Mouse (Mus musculus) embryonic facial prominence, embryonic 14.5 days (tissue): Measurements from ENCODE around the gene Btnl10. TPM values are rescaled to one million over a fixed set of nuclear protein-coding genes. Genes with fewer than 3 reads are reported as not detected.
A peak's percentile ranks its signal among the peaks of the same experiment; 100 is the strongest.
"Not testable (repeated sequence)": the region's sequence is repeated elsewhere in the genome, so short reads cannot be mapped to it uniquely, and the experiment has no call there.

Experiments
- ATAC-seq: fragments of 200-750 bp; cut with Nextera tagmentation; 2 replicates; pipeline ENCODE4 v1.8.0; 2017; ENCODE audit warnings: low read depth, moderate number of reproducible peaks, moderate TSS enrichment
- DNase-seq: peaks from one replicate; pipeline ENCODE4 v3.0.0-alpha.2; 2015; ENCODE audit warnings: low spot score
- H3K27ac ChIP-seq: fragments of 300-500 bp; sonication (generic); replicated peaks from 2 replicates; pipeline ENCODE4 v1.5.1; 2014; ENCODE audit warnings: low read depth, mild to moderate bottlenecking, low read length, moderate library complexity
- H3K27me3 ChIP-seq: fragments of 300-500 bp; sonication (generic); replicated peaks from 2 replicates; pipeline ENCODE4 v1.6.1; 2014; ENCODE audit warnings: low read length; ENCODE audit not compliant: control insufficient read depth, insufficient read depth
- H3K36me3 ChIP-seq: fragments of 300-500 bp; sonication (generic); 2 replicates; pipeline ENCODE4 v1.6.1; 2014; ENCODE audit warnings: low read length, mixed read lengths; ENCODE audit not compliant: control insufficient read depth, insufficient read depth
- H3K4me1 ChIP-seq: fragments of 300-500 bp; sonication (generic); 2 replicates; pipeline ENCODE4 v1.6.1; 2014; ENCODE audit warnings: antibody characterized with exemption, low read length; ENCODE audit not compliant: control insufficient read depth, insufficient read depth
- H3K4me2 ChIP-seq: fragments of 300-500 bp; sonication (generic); 2 replicates; pipeline ENCODE4 v1.6.1; 2014; ENCODE audit warnings: low read depth, mild to moderate bottlenecking, low read length, moderate library complexity, mixed read lengths
- H3K4me3 ChIP-seq: fragments of 300-500 bp; sonication (generic); 2 replicates; pipeline ENCODE4 v1.5.1; 2014; ENCODE audit warnings: low read depth, mild to moderate bottlenecking, low read length
- H3K9ac ChIP-seq: fragments of 300-500 bp; sonication (generic); 2 replicates; pipeline ENCODE4 v1.6.1; 2014; ENCODE audit warnings: low read depth, mild to moderate bottlenecking, low read length, moderate library complexity, mixed read lengths
- H3K9me3 ChIP-seq: fragments of 300-500 bp; sonication (generic); 2 replicates; pipeline ENCODE4 v1.6.1; 2016; ENCODE audit warnings: low read length; ENCODE audit not compliant: control insufficient read depth
- WGBS: fragments of 180-500 bp; shearing (Covaris S2); extraction: QIAGEN DNeasy Blood & Tissue Kit; methylation state at CpG from one replicate; pipeline ENCODE4 v1.1.7; 2014; 5-methylcytosine and 5-hydroxymethylcytosine counted together
- polyA plus RNA-seq: library from polyadenylated mRNA; unstranded; fragments of >200 nt; fragmentation: Nextera tagmentation; extraction: Ambion mirVana; gene quantifications from 2 replicates; pipeline ENCODE4 v1.2.1, GENCODE M21; 2014

Gene Btnl10
- polyA plus RNA-seq, 1 experiment from 2014 or later, result not detected

DNA sequence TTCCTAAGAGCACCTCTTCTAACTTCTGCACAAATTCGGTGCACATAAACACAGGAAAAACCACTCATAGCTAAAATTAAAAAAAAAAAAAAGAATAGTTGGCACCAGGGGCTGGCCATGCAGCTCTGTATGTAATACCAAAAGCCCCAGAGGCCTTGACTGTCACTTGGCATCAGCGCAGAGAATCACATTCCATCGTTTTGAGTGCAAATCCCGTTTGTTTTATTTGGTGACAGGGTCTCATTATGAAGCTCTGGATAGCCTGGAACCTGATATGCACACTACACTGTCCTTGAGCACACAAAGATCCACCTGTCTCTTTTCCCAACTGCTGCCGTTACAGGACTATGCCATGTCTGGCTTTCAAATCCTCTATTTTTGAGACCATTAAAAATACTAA, 33.5 kb downstream of the Btnl10 start:
- H3K9me3 ChIP-seq, result no peaks in the 10 kb centered on the region
- peak; percentile 38 for DNase-seq

DNA sequence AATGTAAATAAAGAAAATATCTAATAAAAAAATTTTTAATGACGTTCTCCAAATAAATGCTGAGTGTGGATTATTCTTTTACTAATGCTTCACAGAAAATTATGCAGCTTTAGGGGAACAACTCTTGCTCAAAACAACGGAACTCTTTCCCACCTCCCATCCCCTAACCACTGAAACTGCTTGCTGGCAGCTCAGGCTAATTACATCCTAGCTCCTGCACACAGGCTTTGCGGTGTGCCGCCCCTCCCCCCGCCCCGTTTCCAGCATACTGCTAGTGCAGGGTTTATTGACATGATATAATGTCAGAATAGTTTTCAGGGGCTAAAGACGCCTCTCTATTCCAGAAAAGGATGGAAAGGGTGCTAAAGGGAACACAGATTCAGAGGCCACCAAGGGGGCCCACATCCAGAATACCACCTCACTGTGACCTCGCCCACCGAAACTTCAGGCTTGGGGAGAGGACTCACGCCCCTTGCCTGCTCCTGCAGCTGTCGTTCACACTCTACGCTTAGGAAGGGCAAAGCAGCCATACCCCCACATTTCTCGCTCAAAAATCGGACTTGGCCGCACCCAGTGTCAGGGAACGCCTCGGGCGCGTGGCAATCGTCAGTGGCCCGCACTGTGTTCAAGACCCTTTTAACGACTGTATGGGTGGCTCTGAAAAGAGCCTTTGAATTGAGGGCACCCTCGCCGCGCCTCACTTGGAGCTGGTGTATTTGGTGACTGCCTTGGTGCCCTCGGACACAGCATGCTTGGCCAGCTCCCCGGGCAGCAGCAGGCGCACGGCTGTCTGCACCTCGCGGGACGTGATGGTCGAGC, 35.9 kb downstream of the Btnl10 start:
- Histone ChIP-seq H3K27ac (peak overlapping the region; percentile 94), H3K27me3 (peaks cover 12% of the 10 kb centered on the region), H3K9ac (peak overlapping the region; percentile 80), H3K4me1 (peaks cover 22% of the 10 kb centered on the region), H3K36me3 (0 out of 2 replicates have a peak, but pooled peaks cover 11% of the 10 kb centered on the region), H3K4me3 (peak overlapping the region; percentile 79), H3K9me3 (no peaks in the 10 kb centered on the region), H3K4me2 (peak overlapping the region; percentile 96)
- ATAC-seq, result peak; percentile 3; the same call in 1 of the 2 replicates
- peak; percentile 78 for DNase-seq
- WGBS, result 1% methylated on average over 32 of the region's 33 CpGs

More for the DNA sequence above, 33.5 kb downstream of the Btnl10 start:
- no peak overlapping the region; the same call in 1 of the 2 replicates for H3K27ac ChIP-seq
- no peaks in the 10 kb centered on the region for H3K36me3 ChIP-seq
- H3K4me2 ChIP-seq, result no peak overlapping the region; the same call in 1 of the 2 replicates
- H3K9ac ChIP-seq, result no peak overlapping the region
- 66% methylated on average over 5 of the region's 5 CpGs for WGBS
- H3K4me3 ChIP-seq, result no peak overlapping the region
- H3K4me1 ChIP-seq, result peaks cover 9% of the 10 kb centered on the region
- H3K27me3 ChIP-seq, result peaks cover 12% of the 10 kb centered on the region
- ATAC-seq, result no peak

DNA sequence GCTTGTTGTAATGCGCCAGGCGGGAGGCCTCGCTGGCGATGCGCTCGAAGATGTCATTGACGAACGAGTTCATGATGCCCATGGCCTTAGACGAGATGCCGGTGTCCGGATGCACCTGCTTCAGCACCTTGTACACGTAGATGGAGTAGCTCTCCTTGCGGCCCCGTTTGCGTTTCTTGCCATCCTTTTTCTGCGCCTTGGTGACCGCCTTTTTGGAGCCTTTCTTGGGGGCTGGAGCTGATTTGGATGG, 36.4 kb downstream of the Btnl10 start:
- Histone ChIP-seq H3K36me3 (0 out of 2 replicates have a peak, but pooled peaks cover 11% of the 10 kb centered on the region), H3K27me3 (peaks cover 12% of the 10 kb centered on the region), H3K4me3 (peak overlapping the region; percentile 79), H3K4me2 (peak overlapping the region; percentile 96), H3K4me1 (peaks cover 23% of the 10 kb centered on the region), H3K27ac (peak overlapping the region; percentile 94), H3K9ac (peak overlapping the region; percentile 80)
- 0% methylated on average over 11 of the region's 17 CpGs for WGBS
- peak; percentile 9 for ATAC-seq
- not testable (repeated sequence) for DNase-seq, H3K9me3 ChIP-seq

GRCm38 (mm10) chr11:58954420-58955142, 36.9 kb downstream of the Btnl10 start, which contains the start of the genes Hist3h2a and Trim17:
Gene Hist3h2a, plus strand, starts transcription at chr11:58954685.
Gene Trim17, plus strand, starts transcription at chr11:58954685.
- whole genome bisulfite sequencing, result under 1% methylated on average over 47 of the region's 49 CpGs

GRCm38 (mm10) chr11:58955143-58955867, 37.6 kb downstream of the Btnl10 start:
- Histone ChIP-seq H3K9me3 (no peaks in the 10 kb centered on the region), H3K4me3 (peak overlapping the region; percentile 79)
- peak; percentile 30 for ATAC-seq

More at GRCm38 (mm10) chr11:58954420-58955142, 36.9 kb downstream of the Btnl10 start, which contains the start of the genes Hist3h2a and Trim17:
- Histone ChIP-seq H3K9me3 (no peaks in the 10 kb centered on the region), H3K27ac (peak within 1 kb of the TSS; percentile 97), H3K27me3 (peaks cover 12% of the 10 kb centered on the region), H3K36me3 (0 out of 2 replicates have a peak, but pooled peaks cover 11% of the 10 kb centered on the region), H3K4me2 (peak within 1 kb of the TSS; percentile 96), H3K9ac (peak within 1 kb of the TSS; percentile 94), H3K4me1 (peaks cover 27% of the 10 kb centered on the region), H3K4me3 (peak within 1 kb of the TSS; percentile 79)
- peak; percentile 90 for ATAC-seq
- peak; percentile 100 for DNase-seq

DNA sequence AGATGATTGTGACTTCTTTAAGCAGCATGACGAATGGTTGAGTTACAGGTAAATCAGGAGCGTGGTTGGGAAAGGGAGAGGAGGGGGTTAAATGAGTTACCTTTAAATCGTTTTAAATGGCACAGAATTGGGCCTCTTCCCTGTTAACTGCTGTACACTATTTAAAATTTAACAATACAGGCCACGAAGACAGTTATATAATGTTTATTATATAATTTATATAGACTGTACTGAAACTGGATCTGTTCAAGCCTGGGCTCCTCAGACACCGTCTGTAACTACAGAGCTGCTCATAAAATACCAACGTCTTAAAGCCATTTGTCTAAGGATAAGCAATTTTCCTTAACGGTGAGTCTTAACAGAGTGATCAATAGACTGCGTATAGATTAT, 38.2 kb downstream of the Btnl10 start:
- 24% methylated on average over 8 of the region's 8 CpGs for WGBS

More at GRCm38 (mm10) chr11:58955143-58955867, 37.6 kb downstream of the Btnl10 start:
- Histone ChIP-seq H3K4me1 (peaks cover 27% of the 10 kb centered on the region), H3K27me3 (peaks cover 8% of the 10 kb centered on the region), H3K4me2 (peak overlapping the region; percentile 96), H3K36me3 (0 out of 2 replicates have a peak, but pooled peaks cover 11% of the 10 kb centered on the region), H3K27ac (peak overlapping the region; percentile 97), H3K9ac (peak overlapping the region; percentile 94)
- DNase-seq, result peak; percentile 55
- WGBS, result under 1% methylated on average over 20 of the region's 20 CpGs

GRCm38 (mm10) chr11:58957226-58957914, 39.7 kb downstream of the Btnl10 start:
- 78% methylated on average over 5 of the region's 5 CpGs for WGBS
- Histone ChIP-seq H3K4me2 (peak overlapping the region; percentile 96), H3K36me3 (0 out of 2 replicates have a peak, but pooled peaks cover 11% of the 10 kb centered on the region), H3K9ac (peak overlapping the region; percentile 94), H3K9me3 (peaks cover 5% of the 10 kb centered on the region; the same call in 1 of the 2 replicates), H3K4me1 (peaks cover 27% of the 10 kb centered on the region), H3K27ac (no peak overlapping the region), H3K27me3 (peaks cover 13% of the 10 kb centered on the region; the same call in 1 of the 2 replicates), H3K4me3 (peak overlapping the region; percentile 79)
- no peak for DNase-seq
- ATAC-seq, result no peak

More for the DNA sequence above, 38.2 kb downstream of the Btnl10 start:
- H3K36me3 ChIP-seq, result 0 out of 2 replicates have a peak, but pooled peaks cover 11% of the 10 kb centered on the region
- no peaks in the 10 kb centered on the region for H3K9me3 ChIP-seq
- H3K27ac ChIP-seq, result peak overlapping the region; percentile 97
- DNase-seq, result no peak
- H3K4me2 ChIP-seq, result peak overlapping the region; percentile 96
- H3K4me1 ChIP-seq, result peaks cover 27% of the 10 kb centered on the region
- H3K9ac ChIP-seq, result peak overlapping the region; percentile 94
- peaks cover 3% of the 10 kb centered on the region; the same call in 1 of the 2 replicates for H3K27me3 ChIP-seq
- peak overlapping the region; percentile 79 for H3K4me3 ChIP-seq
- no peak for ATAC-seq
